Mouse (Mus musculus) stomach, postnatal 0 days (tissue): ENCODE measurements around the gene BC048403.

Experiments
- CTCF ChIP-seq: IDR thresholded peaks from 2 replicates; pipeline ENCODE4 v1.5.1; 2016; ENCODE audit warnings: antibody characterized with exemption, low read depth, mild to moderate bottlenecking, moderate library complexity
- EP300 ChIP-seq: optimal IDR thresholded peaks from 2 replicates; pipeline ENCODE3; 2016; ENCODE audit warnings: antibody characterized with exemption

- no peak for TF ChIP-seq EP300
- peak; percentile 43; the same call in 1 of the 2 replicates for TF ChIP-seq CTCF
Measured at GRCm38 (mm10) chr10:121759095-121759494, 19.4 kb downstream of the BC048403 start.
